Mouse (Mus musculus) cerebellum, adult 9-11 months (tissue): ENCODE data around the gene Ptpru.
A peak's percentile ranks its signal among the peaks of the same experiment; 100 is the strongest.
"Not testable (repeated sequence)": the region's sequence is repeated elsewhere in the genome, so short reads cannot be mapped to it uniquely, and the experiment has no call there.

Experiments used
- DNase-seq: peaks from one replicate; pipeline ENCODE4 v3.0.0; 2022

Ptpru gene

GRCm38 (mm10) chr4:131833971-131834609 is 4.0 kb downstream of the Ptpru start:
- no peak for DNase-seq

- DNase-seq: no peak
Measured at GRCm38 (mm10) chr4:131832759-131833407, 5.2 kb downstream of the Ptpru start.

GRCm38 (mm10) chr4:131831546-131832045 is 6.5 kb downstream of the Ptpru start:
- peak; percentile 53 for DNase-seq

- no peak for DNase-seq
Measured at GRCm38 (mm10) chr4:131829123-131829522, 9.0 kb downstream of the Ptpru start.

GRCm38 (mm10) chr4:131826905-131827304 is 11.2 kb downstream of the Ptpru start:
- no peak for DNase-seq

- DNase-seq: no peak
Measured at GRCm38 (mm10) chr4:131825830-131826229, 12.3 kb downstream of the Ptpru start.

GRCm38 (mm10) chr4:131824939-131825338 is 13.1 kb downstream of the Ptpru start:
- DNase-seq: no peak

- DNase-seq: no peak
Measured at GRCm38 (mm10) chr4:131822583-131822982, 15.5 kb downstream of the Ptpru start.

GRCm38 (mm10) chr4:131821161-131821731 is 16.8 kb downstream of the Ptpru start:
- no peak for DNase-seq

GRCm38 (mm10) chr4:131818926-131819325 is 19.2 kb downstream of the Ptpru start:
- DNase-seq: no peak

GRCm38 (mm10) chr4:131815774-131816173 is 22.3 kb downstream of the Ptpru start:
- DNase-seq: no peak

GRCm38 (mm10) chr4:131814869-131815268 is 23.2 kb downstream of the Ptpru start:
- DNase-seq: no peak

- DNase-seq: no peak
Measured at GRCm38 (mm10) chr4:131813798-131814197, 24.3 kb downstream of the Ptpru start.

- no peak for DNase-seq
Measured at GRCm38 (mm10) chr4:131812458-131812857, 25.6 kb downstream of the Ptpru start.

GRCm38 (mm10) chr4:131805255-131805654 is 32.8 kb downstream of the Ptpru start:
- no peak for DNase-seq

- not testable (repeated sequence) for DNase-seq
Measured at GRCm38 (mm10) chr4:131804732-131805131, 33.4 kb downstream of the Ptpru start.

GRCm38 (mm10) chr4:131803846-131804245 is 34.2 kb downstream of the Ptpru start:
- DNase-seq: no peak

- no peak for DNase-seq
Measured at GRCm38 (mm10) chr4:131798968-131799367, 39.1 kb downstream of the Ptpru start.

GRCm38 (mm10) chr4:131797920-131798319 is 40.2 kb downstream of the Ptpru start:
- no peak for DNase-seq

- DNase-seq: peak; percentile 38
Measured at GRCm38 (mm10) chr4:131797483-131797882, 40.6 kb downstream of the Ptpru start.

- DNase-seq: no peak
Measured at GRCm38 (mm10) chr4:131796312-131797080, 41.6 kb downstream of the Ptpru start.

GRCm38 (mm10) chr4:131786800-131787199 is 51.3 kb downstream of the Ptpru start:
- no peak for DNase-seq

GRCm38 (mm10) chr4:131784034-131784433 is 54.1 kb downstream of the Ptpru start:
- no peak for DNase-seq
